Mouse (Mus musculus) frontal cortex, postnatal 10 days (tissue): ENCODE results near the gene Mpi.

Experiments
- DNase-seq, 2 experiments: peaks; one replicate each; pipeline ENCODE4 v3.0.0; 2022; ENCODE audit warnings: low spot score in 2 of 2, mixed read lengths in 1 of 2

Mpi gene

DNA sequence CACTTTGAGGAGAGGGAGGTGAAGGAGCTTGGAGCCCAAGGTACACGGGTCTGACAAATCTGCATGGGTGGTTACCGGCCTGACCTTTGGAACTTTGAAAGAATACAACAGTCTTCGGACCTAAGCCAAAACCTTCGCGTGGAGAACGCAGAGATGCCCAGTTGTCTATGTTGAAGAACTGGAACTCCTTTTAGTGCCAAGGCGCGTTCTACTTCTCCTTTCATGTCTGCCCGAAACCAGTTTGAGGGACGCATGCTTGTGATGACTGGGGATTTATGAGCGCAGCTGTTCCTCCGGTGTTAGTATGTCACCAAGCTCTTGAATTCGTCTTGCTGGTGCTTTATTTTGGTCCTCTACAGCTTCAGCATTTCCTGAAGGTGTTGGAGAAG is 9.1 kb upstream of the Mpi start:
- DNase-seq, result no peak

DNA sequence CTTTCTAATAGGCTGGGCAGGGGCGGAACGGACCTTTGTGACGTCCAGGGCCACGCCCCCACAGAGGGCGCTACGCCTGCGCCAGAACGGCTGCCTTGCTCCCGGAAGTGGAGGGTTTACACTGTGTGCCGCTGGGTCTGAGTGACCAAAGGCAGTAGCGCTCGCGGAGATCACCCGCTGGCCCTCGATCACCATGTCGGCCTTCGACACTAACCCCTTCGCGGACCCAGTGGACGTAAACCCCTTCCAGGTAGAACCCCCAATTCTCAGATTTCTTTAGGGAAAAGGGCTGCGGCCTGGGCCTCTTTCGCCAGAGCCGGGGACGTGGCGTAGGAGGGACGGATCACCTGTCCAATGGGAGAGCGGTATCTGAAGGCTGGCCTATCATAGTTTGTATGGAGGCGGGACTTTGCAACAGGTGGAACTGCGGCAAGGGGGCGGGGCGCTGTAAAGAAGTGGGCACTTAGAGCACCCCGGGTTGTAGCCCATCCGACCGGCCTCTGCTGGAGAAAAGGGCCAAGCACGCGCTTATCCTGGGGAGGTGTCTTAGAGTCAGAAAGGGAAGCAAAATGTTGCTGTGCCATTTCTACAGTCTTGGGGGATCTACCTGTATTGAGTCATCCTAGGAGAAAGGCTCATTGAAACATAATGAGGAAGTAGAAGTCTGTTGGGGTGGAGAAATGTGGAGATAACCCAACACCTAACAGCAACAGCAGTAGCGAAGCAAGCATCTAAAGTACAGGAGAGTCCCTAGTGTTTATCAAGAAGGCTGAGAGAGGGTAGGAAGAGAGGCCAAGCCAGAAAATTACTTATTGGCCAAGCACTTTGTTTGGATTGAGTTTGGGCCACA is 8.5 kb upstream of the Mpi start, which contains the start of gene Scamp2:
Gene Scamp2 (plus strand): TSS at position 83 of the 850 bp plus-strand sequence.
- peak; percentile 86 to 92 for DNase-seq

DNA sequence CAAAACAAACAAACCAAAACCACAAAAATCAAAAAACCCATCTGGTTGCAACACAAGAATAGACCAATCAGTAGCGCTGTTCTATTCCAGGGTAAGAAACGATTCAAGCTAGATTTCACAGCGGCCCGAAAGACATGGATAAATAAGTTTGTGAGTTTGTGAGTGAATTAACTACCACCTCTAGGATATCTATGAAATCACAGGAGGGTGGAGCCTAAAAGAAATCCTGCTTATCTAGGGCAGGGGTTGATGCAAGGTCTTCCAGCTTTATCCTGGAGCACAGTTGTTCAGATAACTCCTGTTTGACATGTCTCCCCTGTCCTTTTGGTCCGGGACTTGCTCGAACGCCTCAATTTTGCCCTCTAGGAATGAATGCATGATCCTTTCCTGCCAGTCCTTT is 7.7 kb upstream of the Mpi start:
- no peak for DNase-seq

DNA sequence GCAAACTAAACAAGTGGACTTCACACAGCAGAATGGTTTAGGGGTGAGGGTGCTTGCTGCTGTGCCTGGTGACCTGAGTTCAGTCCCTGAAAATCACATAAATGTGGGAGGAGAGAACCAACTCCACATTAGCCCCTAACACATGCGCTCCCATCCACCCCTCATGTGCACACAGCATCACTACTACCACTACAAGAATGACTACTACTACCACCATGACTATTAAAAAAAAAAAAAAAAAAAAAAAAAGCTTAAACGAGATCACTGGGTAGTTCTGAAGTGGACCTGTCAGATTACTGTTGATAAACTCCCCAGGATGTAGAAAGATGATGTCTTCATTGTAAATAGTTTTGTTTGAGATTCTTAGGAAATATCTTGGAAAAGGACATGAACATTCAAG is 7.0 kb upstream of the Mpi start:
- no peak for DNase-seq

DNA sequence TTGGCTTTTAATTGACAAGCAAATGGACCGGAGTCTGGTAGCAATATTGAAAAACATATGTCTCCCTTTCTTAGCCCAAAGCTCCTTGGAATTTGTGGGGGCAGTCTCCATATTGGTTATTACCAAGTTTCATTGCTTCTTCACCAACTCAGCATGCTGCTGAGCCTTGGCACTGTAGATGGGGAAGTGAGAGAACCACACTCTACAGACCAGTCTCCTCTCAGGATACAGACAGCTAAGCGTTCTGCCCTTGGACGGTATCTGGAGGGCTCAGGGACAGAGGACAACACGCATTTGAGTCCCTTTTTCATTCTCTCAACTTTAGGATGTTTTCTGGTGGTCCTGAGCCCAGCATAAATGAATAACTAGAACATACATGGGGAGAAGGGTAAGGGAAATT is 6.1 kb upstream of the Mpi start:
- DNase-seq, result no peak

DNA sequence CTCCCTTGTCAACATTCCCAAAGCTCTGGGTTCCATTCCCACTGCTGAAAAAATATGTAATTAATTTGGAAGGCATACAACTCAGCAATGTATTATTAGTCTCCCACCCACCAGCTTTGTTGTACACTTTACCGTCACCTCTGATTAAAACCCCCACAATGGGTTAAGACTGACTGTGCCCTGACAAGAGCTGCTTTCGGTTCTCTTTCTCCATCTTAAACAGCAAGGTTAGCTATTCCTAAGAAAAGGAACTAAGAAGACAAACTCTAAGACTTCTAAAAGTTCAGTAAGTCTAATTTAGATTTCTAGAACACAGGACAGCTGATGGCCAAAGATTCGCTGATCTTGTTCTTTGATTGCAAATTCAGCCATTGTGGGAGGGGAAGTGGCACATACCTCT is 4.7 kb upstream of the Mpi start:
- no peak for DNase-seq

DNA sequence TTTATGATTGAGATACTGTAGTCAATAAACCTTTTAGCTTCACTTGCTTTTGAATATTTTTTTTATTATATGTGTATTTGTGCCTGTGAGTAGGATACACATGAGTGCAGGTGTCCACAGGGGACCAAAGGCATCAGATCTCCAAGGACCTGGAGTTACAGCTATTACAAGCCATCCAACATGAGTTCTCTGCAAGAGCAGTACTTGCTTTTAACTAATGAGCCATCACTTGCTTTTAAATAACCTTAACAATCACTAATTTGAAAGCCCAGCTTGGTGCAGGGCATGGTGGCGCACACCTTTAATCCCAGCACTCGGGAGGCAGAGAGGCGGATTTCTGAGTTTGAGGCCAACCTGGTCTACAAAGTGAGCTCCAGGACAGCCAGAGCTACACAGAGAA is 2.2 kb upstream of the Mpi start:
- no peak for DNase-seq

DNA sequence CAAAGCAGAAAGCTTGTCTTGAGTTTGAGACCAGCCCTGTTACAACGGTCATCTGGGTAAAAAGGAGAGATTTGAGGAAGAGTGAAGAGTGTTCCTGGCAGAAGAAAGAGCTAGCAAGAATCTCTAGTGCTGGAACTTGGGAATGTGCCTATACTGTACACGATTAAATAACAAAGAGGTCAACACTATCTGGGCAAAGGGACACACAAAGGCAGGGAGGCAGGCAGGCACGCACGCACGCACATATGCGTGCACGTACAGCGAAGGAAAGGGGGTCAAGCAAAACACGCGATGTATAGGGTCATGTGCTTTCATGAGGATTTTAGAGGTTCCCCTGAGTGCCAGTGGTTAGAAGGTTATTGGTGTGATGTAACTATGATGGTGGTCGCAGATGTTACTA is 556 bp upstream of the Mpi start:
- DNase-seq, result no peak

DNA sequence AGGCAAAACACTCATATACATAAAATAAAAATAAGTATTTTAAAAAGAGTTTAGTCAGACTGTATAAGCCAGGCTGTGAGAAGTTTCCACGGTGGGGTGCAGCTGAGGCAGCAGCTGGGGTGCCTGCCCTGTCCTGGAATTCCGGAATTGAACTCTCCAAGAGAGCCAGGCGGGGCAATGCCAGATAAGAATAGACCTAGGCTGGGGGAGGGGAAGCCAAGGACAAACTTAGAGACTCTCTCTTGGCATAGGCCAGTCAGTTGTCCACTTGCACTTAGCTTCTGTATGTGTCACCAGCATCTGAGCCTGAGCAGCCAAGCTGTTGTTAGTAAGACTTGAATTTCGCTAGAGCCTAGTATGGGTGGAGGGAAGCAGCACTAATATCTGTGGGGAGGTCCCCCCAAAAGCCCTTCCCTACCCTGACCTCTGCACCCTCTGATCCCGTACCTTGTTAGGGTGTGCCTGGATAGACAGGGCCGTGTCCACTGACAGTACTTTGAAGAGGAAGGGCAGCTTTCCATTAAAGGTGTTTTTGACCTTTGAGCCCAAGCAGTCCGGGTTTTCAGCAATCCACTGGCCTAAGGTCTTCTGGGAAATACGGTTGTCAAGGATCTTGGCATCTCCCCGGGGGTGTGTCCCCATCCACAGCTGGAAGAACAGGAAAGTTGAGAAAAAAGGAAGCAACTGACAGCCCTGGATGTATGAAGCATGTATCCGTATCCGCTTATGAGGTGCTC is 2.3 kb downstream of the Mpi start:
- DNase-seq, result no peak

DNA sequence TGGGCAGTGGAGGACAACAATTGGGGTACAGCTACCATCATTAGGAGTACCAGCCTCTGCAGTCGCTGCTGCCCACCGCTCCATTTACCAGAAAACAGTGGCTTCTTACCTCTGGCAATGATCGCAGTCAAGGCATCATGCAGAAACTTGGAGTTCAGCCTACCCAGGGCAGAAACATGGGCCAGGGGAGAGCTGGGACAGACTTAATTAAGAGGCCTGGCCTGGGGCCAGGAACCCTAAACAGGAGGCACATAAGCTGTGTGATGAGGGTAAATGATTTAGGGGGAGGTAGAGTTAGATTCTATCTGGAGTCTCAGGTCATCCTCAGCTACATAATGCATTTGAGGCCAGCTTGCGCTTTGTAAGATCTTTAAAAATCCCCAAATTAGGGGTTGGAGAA is 3.4 kb downstream of the Mpi start:
- no peak for DNase-seq

DNA sequence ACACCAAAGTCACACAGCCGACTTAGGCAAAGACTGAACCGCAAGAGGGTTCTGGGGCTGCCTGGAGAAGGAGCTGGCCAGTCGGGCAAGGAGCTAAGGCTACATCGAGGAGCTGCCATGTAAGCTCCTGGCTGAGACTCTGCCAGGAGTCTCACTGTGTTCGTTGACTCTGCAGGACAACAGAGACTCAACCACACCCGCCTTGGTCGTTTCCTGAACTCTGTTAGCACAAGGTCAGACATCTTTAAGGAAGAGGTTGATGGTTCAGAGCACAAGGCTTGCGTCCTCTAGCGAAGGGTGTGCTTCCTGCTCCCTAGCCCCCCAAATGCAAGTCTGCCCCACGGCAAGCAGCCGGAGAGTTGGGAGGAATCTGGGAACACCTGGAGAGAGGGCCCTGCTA is 4.7 kb downstream of the Mpi start:
- DNase-seq, result no peak

DNA sequence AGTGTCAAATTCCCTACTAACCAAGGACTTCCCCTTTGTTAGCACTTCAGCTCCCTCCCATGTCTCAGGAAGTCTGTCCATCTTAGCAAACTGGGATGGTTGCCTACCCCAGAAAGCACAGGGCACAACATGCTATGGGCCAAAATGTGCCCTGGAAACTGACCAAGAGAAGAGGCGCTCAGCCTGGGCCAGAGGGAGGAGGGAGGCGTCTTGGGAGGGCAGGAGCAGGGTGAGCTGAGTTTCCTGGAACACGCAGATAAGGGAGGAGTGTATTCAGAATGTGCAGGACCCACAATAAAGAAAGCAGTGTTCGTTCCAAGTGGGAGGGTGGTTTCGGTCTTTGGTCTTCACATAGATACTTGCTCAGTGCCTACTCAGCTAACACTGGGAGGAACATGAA is 5.3 kb downstream of the Mpi start:
- no peak for DNase-seq

DNA sequence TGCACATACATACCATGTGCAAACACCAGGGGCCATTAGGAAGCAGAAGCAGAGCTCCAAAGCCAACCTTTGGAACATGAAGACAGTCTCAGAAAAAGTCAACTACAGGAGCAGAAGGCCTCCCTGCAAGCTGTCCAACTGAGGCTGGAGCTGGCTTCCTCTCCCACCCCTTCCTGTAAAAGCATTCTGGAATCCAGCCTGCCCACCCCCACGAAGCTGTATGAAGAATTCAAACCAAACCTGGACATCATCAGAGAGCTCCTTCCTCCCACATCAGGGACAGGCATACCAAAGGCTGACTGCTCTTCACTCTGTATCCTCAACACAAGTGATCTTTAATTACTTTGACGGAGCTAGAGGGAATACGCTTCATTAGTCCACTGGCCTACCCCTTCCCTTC is 8.6 kb downstream of the Mpi start:
- DNase-seq, result no peak

DNA sequence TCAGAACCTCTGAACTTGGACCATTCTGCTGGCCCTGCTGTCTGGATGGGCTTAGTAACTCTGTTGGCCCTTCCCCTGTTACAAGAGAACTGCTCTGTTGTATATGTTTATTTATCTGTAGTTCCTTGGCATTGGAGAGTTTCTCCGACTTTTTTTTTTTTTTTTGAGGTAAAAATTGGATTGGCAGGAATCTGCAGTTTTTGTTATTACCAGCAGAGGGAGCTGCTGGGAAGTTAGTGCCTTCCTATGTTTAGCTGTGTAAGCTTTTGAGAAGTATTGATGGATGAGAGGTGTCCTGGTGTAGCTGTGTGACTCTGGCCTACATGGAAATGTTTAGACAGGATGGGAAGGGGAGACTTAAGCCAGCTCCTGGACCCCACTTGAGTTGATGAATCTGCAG is 11.3 kb downstream of the Mpi start:
- no peak for DNase-seq

DNA sequence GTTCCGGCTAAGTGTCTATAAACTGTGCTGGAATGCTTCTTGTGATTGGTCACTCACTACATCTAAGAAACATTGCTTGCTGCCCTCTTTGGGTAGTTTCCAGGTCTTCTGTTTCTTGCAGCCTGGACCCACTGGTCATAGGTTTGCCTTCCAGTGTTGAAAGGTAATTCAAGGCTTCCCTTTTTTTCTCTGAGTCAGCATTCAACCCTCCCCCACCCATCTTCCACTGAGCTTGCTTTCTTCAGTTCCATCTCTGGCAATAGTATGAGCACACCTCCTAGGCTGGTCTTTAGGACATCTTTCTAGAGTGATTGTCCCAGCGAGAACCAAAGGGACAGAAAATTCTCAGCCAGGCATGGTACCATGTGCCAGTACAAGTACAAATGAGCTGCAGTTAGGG is 13.0 kb downstream of the Mpi start:
- no peak for DNase-seq

DNA sequence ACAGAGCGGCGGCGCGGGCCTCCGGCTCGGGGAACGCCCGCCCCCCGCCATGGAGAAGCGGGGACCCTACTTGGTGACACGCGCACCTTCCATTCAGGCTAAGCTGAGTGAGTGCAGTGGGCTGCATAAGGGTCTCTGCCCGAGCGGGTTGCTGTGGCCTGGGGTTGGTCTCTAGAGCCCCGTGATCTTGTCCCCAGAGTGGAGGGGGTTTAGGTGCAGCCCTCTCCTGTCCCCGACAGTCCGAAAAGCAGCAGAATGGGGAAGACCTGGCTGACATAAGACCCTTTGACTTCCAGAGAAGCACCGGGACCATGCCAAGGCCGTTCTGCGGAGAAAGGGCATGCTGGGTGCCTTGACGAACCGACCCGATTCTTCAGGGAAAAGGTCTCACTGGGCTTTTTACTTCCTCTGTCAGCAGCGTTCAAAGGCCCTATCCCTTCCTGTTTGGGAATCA is 14.8 kb downstream of the Mpi start:
- no peak for DNase-seq

DNA sequence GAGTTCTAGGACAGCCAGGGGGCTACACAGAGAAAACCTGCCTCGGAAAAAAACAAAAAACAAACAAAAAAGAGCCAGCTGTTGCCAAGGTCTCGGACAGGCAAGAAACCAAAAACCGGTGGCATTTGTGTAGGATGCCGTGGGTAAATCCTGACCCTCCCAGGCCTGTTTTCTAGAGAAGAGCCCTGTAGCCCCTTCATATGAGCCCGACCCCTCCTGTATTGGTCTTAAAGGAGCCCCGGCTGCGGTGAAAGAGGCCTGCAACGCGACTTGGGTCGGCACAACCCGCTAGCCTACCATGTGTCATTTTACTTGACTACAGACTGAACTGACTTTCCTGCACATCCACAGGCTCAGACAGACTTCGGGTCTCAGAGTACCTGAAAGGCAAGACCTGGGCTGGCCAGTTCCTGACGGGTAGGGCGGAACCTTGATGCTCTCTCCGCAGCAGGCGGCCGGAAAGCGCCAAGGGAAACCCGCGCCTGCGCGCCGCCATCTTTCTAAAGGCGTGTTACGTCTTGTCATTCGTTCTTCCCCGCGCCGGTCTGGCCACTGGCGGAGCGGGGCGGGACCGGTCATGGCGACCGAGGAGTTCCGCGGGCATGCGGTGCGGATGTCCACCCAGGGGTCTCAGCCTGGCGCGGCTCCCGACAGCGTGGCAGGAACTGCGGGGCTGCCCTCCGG is 15.4 kb downstream of the Mpi start, which contains the start of gene Fam219b:
Gene Fam219b (plus strand): TSS at position 485 of the 684 bp plus-strand sequence.
- DNase-seq, result peak; percentile 87 to 90

DNA sequence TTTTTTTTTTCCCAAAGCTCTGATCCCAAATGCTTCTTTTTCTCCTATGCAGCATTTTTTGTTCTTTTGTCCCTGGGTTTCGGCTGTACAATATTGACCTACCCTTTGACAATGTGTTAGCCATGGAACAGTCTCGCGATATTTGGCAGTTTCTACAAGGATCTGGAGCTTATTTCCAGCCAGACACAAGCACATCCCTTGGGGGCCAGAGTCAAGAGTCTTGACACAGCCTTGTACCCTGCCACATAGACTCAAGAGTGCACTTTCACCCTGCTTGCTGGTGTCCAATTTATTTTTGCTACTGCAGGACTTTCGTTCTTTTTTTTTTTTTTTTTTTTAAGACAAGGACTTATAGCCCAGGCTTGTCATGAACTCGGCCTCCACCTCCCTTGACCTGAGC is 16.2 kb downstream of the Mpi start:
- no peak for DNase-seq

DNA sequence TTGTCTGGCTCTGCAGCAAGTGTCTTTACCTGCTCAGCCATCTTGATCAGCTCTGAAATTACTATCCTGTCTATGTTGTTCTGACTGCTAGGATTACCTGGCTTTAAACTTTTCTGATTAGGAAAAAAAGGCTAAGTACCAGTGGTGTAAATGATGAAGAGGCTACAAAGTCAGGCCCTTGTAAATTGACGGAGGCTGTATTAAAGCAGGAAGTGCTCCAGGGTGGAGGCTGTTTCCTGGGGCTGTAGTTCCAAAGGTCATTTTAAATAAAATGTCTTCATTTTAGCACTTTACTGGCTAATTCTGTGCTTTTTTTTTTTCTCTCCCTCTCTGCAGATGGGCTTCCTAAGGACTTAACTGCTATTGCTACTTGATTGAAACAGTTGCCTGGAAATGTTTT is 20.6 kb downstream of the Mpi start:
- DNase-seq, result no peak

DNA sequence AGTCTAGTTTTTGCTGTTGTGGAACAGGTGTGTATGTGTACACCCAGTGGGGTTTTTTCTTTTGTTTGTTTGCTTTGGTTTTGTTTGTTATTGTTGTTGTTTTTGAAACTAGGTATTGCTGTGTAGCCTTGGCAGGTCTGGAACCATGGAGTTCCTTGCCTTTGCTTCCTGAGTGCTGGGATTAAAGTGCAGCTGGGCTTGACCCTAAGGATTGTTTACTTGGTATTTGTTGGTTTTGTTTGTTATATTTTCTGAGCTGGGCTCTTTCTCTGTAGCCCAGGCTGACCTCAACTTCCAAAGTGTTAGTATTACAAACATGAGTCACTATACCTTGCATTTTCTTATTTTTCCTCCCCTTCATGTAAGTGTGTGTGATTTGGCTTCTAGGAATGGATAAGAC is 26.1 kb downstream of the Mpi start:
- DNase-seq, result no peak

DNA sequence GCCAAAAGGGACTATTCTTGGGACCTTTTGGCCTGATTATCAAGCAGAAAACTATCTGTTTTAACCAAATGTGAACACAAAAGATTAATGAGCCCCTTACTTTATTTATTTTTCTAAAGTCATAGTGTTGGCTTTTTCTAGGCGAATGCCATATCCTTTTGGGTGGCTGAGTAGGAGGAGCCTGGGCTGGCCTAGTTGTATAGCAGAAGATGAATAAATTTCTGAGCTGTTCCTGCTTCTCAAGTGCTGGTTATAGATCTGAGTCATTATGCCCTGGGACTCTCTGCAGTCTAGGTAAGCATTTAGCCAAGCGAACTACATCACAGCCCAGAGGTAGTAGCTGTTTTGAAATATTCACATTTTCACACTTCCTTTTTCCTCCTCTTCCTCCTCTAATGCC is 27.0 kb downstream of the Mpi start:
- DNase-seq, result no peak

DNA sequence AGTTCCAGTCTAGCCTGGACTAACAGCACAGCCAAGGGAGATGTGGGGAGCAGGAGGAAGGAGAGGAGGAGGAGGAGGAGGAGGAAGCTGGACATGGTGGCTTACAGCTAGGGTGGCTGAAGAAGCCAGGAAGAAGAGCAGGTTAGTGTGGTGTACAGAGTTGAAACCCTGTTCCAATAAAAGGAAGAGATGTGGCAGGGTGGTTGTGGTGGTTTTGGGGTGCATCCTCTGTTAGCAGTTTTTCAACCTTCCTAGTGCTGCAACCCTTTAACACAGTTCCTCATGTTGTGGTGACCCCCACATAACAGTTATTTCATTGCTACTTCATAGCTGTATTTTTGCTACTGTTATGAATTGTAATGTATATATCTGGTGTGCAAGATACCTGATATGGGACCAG is 28.1 kb downstream of the Mpi start:
- DNase-seq, result no peak

DNA sequence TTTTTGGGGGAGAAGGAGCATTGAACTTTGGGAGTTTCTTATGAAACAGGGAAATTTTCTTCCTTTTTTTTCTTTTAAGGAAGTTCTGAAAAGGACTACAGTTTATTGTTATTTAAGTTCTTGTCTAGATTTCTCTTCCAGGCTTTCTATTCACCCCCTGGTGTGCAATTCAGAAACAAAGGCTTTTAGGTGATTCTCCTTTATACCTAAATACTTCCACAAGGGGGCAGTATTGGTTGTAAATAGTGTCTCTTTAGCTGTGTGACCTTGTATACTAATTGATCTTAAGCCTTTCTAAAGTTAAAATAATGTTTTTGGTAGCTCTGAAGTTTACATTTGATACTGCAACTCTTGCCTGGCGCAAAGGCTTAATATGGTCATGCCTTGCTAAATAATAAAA is 28.8 kb downstream of the Mpi start:
- DNase-seq, result no peak
